Mouse (Mus musculus) stomach, postnatal 0 days (tissue): ENCODE data around the gene Adamtsl4. TPM values are rescaled to one million over a fixed set of nuclear protein-coding genes. Genes with fewer than 3 reads are reported as not detected.

Experiments used
- ATAC-seq: fragments of 200-750 bp; cut with Nextera tagmentation; 2 replicates; pipeline ENCODE4 v1.8.0; 2017; ENCODE audit not compliant: low FRiP score, low TSS enrichment
- DNase-seq: peaks from one replicate; pipeline ENCODE4 v3.0.0-alpha.2; 2016; ENCODE audit warnings: low spot score
- H3K27ac ChIP-seq: fragments of 300-500 bp; sonication (generic); replicated peaks from 2 replicates; pipeline ENCODE4 v1.5.1; 2014; ENCODE audit warnings: mild to moderate bottlenecking, control low read depth
- H3K27me3 ChIP-seq: fragments of 300-500 bp; sonication (generic); 2 replicates; pipeline ENCODE4 v1.6.1; 2014; ENCODE audit warnings: low read length; ENCODE audit not compliant: control insufficient read depth, insufficient read depth
- H3K36me3 ChIP-seq: fragments of 300-500 bp; sonication (generic); 2 replicates; pipeline ENCODE4 v1.6.1; 2014; ENCODE audit warnings: low read length, mixed read lengths; ENCODE audit not compliant: control insufficient read depth, insufficient read depth
- H3K4me1 ChIP-seq: fragments of 300-500 bp; sonication (generic); replicated peaks from 2 replicates; pipeline ENCODE4 v1.6.1; 2014; ENCODE audit warnings: antibody characterized with exemption; ENCODE audit not compliant: control insufficient read depth, insufficient read depth
- H3K4me2 ChIP-seq: fragments of 300-500 bp; sonication (generic); replicated peaks from 2 replicates; pipeline ENCODE4 v1.6.1; 2014; ENCODE audit warnings: low read depth, mild to moderate bottlenecking, control low read depth, moderate library complexity
- H3K4me3 ChIP-seq: fragments of 300-500 bp; sonication (generic); 2 replicates; pipeline ENCODE4 v1.5.1; 2014; ENCODE audit warnings: low read depth, low read length, control low read depth
- H3K9ac ChIP-seq: fragments of 300-500 bp; sonication (generic); 2 replicates; pipeline ENCODE4 v1.6.1; 2014; ENCODE audit warnings: mild to moderate bottlenecking, low read length, control low read depth, mixed read lengths
- H3K9me3 ChIP-seq: fragments of 300-500 bp; sonication (generic); 2 replicates; pipeline ENCODE4 v1.6.1; 2016; ENCODE audit warnings: low read length; ENCODE audit not compliant: control insufficient read depth
- CTCF ChIP-seq: IDR thresholded peaks from 2 replicates; pipeline ENCODE4 v1.5.1; 2016; ENCODE audit warnings: antibody characterized with exemption, low read depth, mild to moderate bottlenecking, moderate library complexity
- EP300 ChIP-seq: optimal IDR thresholded peaks from 2 replicates; pipeline ENCODE3; 2016; ENCODE audit warnings: antibody characterized with exemption
- WGBS: fragments of 180-500 bp; shearing (Covaris S2); extraction: QIAGEN DNeasy Blood & Tissue Kit; methylation state at CpG from one replicate; pipeline ENCODE4 v1.1.7; 2014; 5-methylcytosine and 5-hydroxymethylcytosine counted together
- polyA plus RNA-seq: library from polyadenylated mRNA; unstranded; fragments of >200 nt; fragmentation: Nextera tagmentation; extraction: Ambion mirVana; gene quantifications from 2 replicates; pipeline ENCODE4 v1.2.1, GENCODE M21; 2015

Gene Adamtsl4
- polyA plus RNA-seq, 1 experiment from 2014 or later = 9.4 TPM

DNA sequence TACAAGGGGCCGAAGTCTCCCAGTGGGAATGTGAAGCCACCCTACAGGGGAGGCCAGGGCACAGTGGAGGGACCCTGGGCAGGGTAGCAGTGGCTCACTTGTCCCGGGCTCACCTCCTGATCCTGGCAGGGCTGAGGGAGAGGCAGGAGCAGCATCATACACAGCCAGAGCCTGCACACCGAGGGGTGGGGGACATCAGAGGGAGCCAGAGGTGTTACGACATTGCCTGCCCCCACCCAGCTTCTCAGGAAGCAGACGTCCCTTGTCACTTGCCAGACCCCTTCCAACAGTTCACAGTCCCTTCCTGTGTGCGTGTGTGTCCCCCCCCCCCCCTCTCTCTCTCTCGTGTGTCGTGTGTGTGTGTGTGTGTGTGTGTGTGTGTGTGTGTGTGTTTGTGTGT, 2.9 kb downstream of the Adamtsl4 start:
- H3K4me2 ChIP-seq = no peak overlapping the region
- no peaks in the 10 kb centered on the region for H3K36me3 ChIP-seq
- H3K9ac ChIP-seq = no peak overlapping the region
- ATAC-seq (no peak), DNase-seq (no peak)
- no peaks in the 10 kb centered on the region for H3K27me3 ChIP-seq
- no peaks in the 10 kb centered on the region for H3K9me3 ChIP-seq
- no peak overlapping the region for H3K4me3 ChIP-seq
- peaks cover 5% of the 10 kb centered on the region for H3K4me1 ChIP-seq
- TF ChIP-seq CTCF (no peak), EP300 (no peak)
- WGBS = 54% methylated on average over 5 of the region's 8 CpGs
- 0 out of 2 replicates have a peak overlapping the region, but pooled peaks have one; percentile 13 for H3K27ac ChIP-seq

DNA sequence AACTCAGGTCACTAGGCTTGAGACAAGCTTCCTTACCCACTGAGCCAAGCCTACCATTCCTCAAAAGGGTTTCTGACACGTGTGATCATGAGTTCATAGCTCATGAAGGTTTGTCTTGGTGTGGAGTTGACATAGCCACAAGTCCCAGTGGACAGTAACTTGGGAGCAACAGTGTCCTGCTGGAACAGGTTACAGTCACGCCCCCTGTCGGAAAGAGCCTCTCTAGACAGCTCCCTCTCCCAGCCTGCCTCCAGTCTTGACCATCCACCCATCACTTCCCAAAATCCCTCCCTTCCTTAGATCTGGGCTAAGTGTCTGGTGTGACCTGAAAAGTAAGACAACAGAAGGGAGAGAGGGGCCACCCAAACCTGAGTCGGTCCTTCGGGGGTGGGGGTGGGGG, 4.8 kb downstream of the Adamtsl4 start:
- TF ChIP-seq EP300 (no peak), CTCF (peak; percentile 41)
- Histone ChIP-seq H3K9me3 (no peaks in the 10 kb centered on the region), H3K4me1 (peaks cover 5% of the 10 kb centered on the region), H3K9ac (no peak overlapping the region), H3K27me3 (no peaks in the 10 kb centered on the region), H3K4me3 (no peak overlapping the region), H3K36me3 (no peaks in the 10 kb centered on the region), H3K4me2 (no peak overlapping the region), H3K27ac (no peak overlapping the region)
- ATAC-seq (no peak), DNase-seq (no peak)
- WGBS = 59% methylated on average over 5 of the region's 5 CpGs

DNA sequence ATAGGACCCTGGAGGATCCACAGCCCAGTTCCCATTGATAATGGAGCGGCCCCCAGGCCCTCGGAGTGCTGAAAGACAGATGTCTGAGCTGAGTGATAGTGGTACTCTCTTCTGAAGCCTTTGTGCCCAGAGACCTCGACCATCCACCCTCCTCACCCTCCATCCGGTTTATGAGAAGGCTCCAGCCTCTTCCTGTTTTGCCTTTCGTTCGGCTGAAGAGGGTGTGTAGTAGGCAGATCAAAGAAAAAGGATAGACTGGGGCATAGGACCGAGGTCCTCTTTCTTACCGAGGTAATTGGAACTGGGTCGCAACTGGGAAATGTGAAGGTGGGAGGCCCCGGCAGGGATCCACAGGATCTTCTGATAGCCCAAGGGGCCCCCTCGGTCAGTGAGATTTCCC, 6.4 kb downstream of the Adamtsl4 start:
- TF ChIP-seq CTCF = no peak
- H3K4me2 ChIP-seq = no peak overlapping the region
- H3K27me3 ChIP-seq = no peaks in the 10 kb centered on the region
- H3K4me1 ChIP-seq = peaks cover 7% of the 10 kb centered on the region
- ATAC-seq (no peak), DNase-seq (no peak)
- no peak overlapping the region for H3K27ac ChIP-seq
- no peaks in the 10 kb centered on the region for H3K9me3 ChIP-seq
- no peaks in the 10 kb centered on the region for H3K36me3 ChIP-seq
- H3K9ac ChIP-seq = no peak overlapping the region
- no peak overlapping the region for H3K4me3 ChIP-seq
- 57% methylated on average over 11 of the region's 11 CpGs for WGBS

DNA sequence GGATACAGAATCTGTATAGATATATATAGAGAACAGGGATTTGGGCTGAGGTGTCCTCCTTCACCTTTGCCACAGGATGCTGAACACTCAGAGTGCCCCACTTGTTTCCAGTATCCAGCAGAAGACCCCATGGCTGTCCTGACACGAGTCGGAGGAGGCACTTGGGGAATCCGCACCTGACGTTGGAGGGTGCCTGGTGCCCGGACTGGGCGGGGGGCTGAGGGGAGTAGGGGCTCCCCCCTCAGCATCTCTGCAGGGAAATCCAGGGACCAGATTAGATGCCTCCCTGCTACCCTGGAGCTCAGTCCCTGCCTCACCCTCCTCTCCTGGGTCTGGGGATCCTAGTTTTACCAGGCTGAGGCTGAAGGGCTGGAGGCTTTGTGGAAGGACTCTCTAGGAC, 7.0 kb downstream of the Adamtsl4 start:
- Histone ChIP-seq H3K4me1 (peaks cover 11% of the 10 kb centered on the region), H3K9ac (no peak overlapping the region), H3K4me2 (no peak overlapping the region), H3K27ac (no peak overlapping the region), H3K9me3 (no peaks in the 10 kb centered on the region), H3K27me3 (no peaks in the 10 kb centered on the region), H3K36me3 (no peaks in the 10 kb centered on the region), H3K4me3 (no peak overlapping the region)
- WGBS = 89% methylated on average over 6 of the region's 6 CpGs
- DNase-seq (no peak), ATAC-seq (no peak)
- TF ChIP-seq CTCF (no peak), EP300 (no peak)

DNA sequence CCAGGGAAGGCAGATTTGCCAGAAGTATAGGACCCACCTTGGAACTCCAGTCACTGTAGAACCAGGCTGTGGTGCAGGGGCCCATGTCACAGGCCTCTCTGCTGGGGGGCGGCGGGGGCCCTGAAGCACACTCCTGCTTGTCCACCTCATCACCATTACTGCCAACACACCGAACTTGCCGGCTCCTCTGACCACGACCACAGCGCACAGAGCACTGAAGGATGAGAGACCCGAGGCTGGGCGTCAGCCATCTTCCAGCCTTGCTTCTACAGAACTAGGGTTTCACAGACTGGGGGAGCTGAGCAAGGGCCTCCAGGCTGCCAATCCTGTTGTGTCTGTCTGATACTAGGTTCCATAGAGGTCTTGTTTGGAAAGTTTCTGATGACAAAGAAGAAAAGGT, 8.2 kb downstream of the Adamtsl4 start:
- H3K4me2 ChIP-seq = no peak overlapping the region
- H3K36me3 ChIP-seq = no peaks in the 10 kb centered on the region
- TF ChIP-seq EP300 = no peak
- TF ChIP-seq CTCF = no peak
- WGBS = 93% methylated on average over 8 of the region's 8 CpGs
- peaks cover 7% of the 10 kb centered on the region for H3K4me1 ChIP-seq
- no peaks in the 10 kb centered on the region for H3K27me3 ChIP-seq
- H3K4me3 ChIP-seq = no peak overlapping the region
- H3K9me3 ChIP-seq = no peaks in the 10 kb centered on the region
- no peak overlapping the region for H3K9ac ChIP-seq
- DNase-seq = no peak
- H3K27ac ChIP-seq = no peak overlapping the region
- no peak for ATAC-seq

DNA sequence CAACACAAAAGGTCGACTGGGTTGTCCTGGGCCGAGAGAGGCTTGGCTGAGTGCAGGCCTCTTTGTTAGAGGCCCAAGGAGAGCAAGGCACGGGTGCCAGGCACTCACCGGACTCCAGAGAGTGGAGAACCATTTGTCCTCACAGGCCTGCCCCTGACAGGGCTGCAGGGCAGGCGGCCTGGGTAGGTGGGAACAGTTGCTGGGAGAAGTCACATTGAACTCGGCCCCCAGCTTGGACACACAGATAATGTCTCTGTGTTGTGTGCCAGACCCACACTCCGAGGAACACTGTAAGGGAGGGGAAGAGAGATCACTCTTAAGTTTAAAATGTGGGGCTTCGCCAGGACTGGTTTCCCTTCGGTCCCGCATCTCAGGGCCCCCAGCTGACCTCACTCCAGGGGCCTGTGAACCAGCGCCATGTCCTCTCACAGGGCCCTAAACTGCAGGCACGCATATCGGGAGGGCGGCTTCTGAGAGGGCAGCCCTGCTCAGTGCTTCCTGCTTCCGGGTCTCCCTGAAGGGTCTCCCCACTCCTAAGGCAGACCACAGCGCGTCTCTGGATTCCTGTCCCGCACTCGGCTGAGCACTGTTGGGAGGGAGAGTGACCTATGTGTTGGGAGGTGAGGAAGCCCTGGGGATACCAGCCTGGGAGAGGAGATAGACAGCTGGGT, 10.2 kb downstream of the Adamtsl4 start:
- H3K4me1 ChIP-seq = peaks cover 17% of the 10 kb centered on the region
- 82% methylated on average over 19 of the region's 19 CpGs for WGBS

More for the DNA sequence above, 10.2 kb downstream of the Adamtsl4 start:
- no peaks in the 10 kb centered on the region for H3K36me3 ChIP-seq
- no peak overlapping the region; the same call in 1 of the 2 replicates for H3K27ac ChIP-seq
- H3K9me3 ChIP-seq = no peaks in the 10 kb centered on the region
- no peak overlapping the region for H3K4me3 ChIP-seq
- no peak overlapping the region for H3K9ac ChIP-seq
- DNase-seq = no peak
- ATAC-seq = no peak
- H3K27me3 ChIP-seq = no peaks in the 10 kb centered on the region
- TF ChIP-seq EP300 (no peak), CTCF (no peak)
- H3K4me2 ChIP-seq = no peak overlapping the region
